ENCODE assay signal across 9 mouse cellular contexts in genomic region chr11:78983539-78983938, GRCm38 (mm10). TPM values are rescaled to one million over a fixed set of nuclear protein-coding genes. Genes with fewer than 3 reads are reported as not detected.
DNase-seq lines count a peak whose midpoint lies in the region; ATAC-seq and TF ChIP-seq lines count a peak whose summit lies in the region.
"Had no signal": no experiment of that assay in that cellular context is flagged by ENCODE, and none has a peak within 500 bp of the region (broad histone marks: within the 10 kb centered on the region; RNA-seq: fewer than 3 reads in every experiment).

No protein-coding gene starts in this region.

- H3K4me3 ChIP-seq in heart, embryonic 12.5 days, result peak overlapping the region; percentile 43
- no peak overlapping the region for H3K4me3 ChIP-seq in midbrain, embryonic 11.5 days (ENCODE audit: low read depth, low read length)
- H3K4me3 ChIP-seq in midbrain, embryonic 13.5 days (replicated peaks), result no peak overlapping the region
- peak overlapping the region; percentile 45 for H3K4me3 ChIP-seq in heart, postnatal 0 days (ENCODE audit: low read depth, low read length)
- H3K4me3 ChIP-seq in small intestine, adult 2 months (ENCODE audit: low read depth, low read length), result peak overlapping the region; percentile 66
- no peak overlapping the region for H3K4me3 ChIP-seq in hindbrain, embryonic 13.5 days
- no peak overlapping the region for H3K4me3 ChIP-seq in forebrain, embryonic 16.5 days (replicated peaks; ENCODE audit: low read length)

- no peak for TF ChIP-seq POLR2A in small intestine, adult 2 months (IDR thresholded peaks at IDR 0.05; ENCODE audit: low read depth, low read length)

- H3K9ac ChIP-seq in heart, embryonic 12.5 days, result peak overlapping the region; percentile 16; the same call in 1 of the 2 replicates
- H3K9ac ChIP-seq in midbrain, embryonic 11.5 days (ENCODE audit: low read length), result no peak overlapping the region
- H3K9ac ChIP-seq in midbrain, embryonic 13.5 days (replicated peaks), result no peak overlapping the region
- peak overlapping the region; percentile 28 for H3K9ac ChIP-seq in heart, postnatal 0 days (replicated peaks; ENCODE audit: low read depth, low read length)
- H3K9ac ChIP-seq in hindbrain, embryonic 13.5 days, result no peak overlapping the region
- no peak overlapping the region for H3K9ac ChIP-seq in forebrain, embryonic 16.5 days (replicated peaks; ENCODE audit: low read depth, low read length)

- no peak for DNase-seq in heart, adult 8-10 months (ENCODE audit: low spot score)
- peak; percentile 45 for DNase-seq in midbrain, embryonic 11.5 days (ENCODE audit: low spot score, missing footprints)
- DNase-seq in heart, postnatal 0 days (ENCODE audit: low spot score), result no peak

- no peaks in the 10 kb centered on the region for H3K27me3 ChIP-seq in heart, embryonic 12.5 days (replicated peaks)
- no peaks in the 10 kb centered on the region for H3K27me3 ChIP-seq in midbrain, embryonic 11.5 days (ENCODE audit: control insufficient read depth, insufficient read depth, low read length)
- no peaks in the 10 kb centered on the region for H3K27me3 ChIP-seq in midbrain, embryonic 13.5 days
- H3K27me3 ChIP-seq in heart, postnatal 0 days (ENCODE audit: control insufficient read depth, insufficient read depth, low read length), result no peaks in the 10 kb centered on the region
- H3K27me3 ChIP-seq in small intestine, adult 2 months (ENCODE audit: control insufficient read depth, insufficient read depth, low read length), result no peaks in the 10 kb centered on the region
- no peaks in the 10 kb centered on the region for H3K27me3 ChIP-seq in hindbrain, embryonic 13.5 days
- H3K27me3 ChIP-seq in forebrain, embryonic 16.5 days (replicated peaks; ENCODE audit: control insufficient read depth, insufficient read depth, low read length), result no peaks in the 10 kb centered on the region
- H3K27me3 ChIP-seq: CH12.LX had no signal

- H3K9me3 ChIP-seq in heart, embryonic 12.5 days (replicated peaks), result no peaks in the 10 kb centered on the region
- H3K9me3 ChIP-seq in midbrain, embryonic 11.5 days (ENCODE audit: control insufficient read depth, low read length), result no peaks in the 10 kb centered on the region
- H3K9me3 ChIP-seq in midbrain, embryonic 13.5 days, result no peaks in the 10 kb centered on the region
- H3K9me3 ChIP-seq in heart, postnatal 0 days (replicated peaks; ENCODE audit: control insufficient read depth, low read length), result no peaks in the 10 kb centered on the region
- H3K9me3 ChIP-seq in hindbrain, embryonic 13.5 days, result no peaks in the 10 kb centered on the region
- H3K9me3 ChIP-seq in forebrain, embryonic 16.5 days (ENCODE audit: control insufficient read depth, low read length), result no peaks in the 10 kb centered on the region

- H3K4me2 ChIP-seq in heart, embryonic 12.5 days, result peak overlapping the region; percentile 51
- no peak overlapping the region for H3K4me2 ChIP-seq in midbrain, embryonic 11.5 days
- no peak overlapping the region for H3K4me2 ChIP-seq in midbrain, embryonic 13.5 days (replicated peaks)
- H3K4me2 ChIP-seq in heart, postnatal 0 days (ENCODE audit: low read depth, low read length), result peak overlapping the region; percentile 61
- H3K4me2 ChIP-seq in hindbrain, embryonic 13.5 days, result no peak overlapping the region
- no peak overlapping the region for H3K4me2 ChIP-seq in forebrain, embryonic 16.5 days (ENCODE audit: low read length)

- no peak overlapping the region for H3K27ac ChIP-seq in heart, embryonic 12.5 days (ENCODE audit: poor library complexity, severe bottlenecking)
- H3K27ac ChIP-seq in midbrain, embryonic 11.5 days (ENCODE audit: low read depth, low read length), result no peak overlapping the region
- H3K27ac ChIP-seq in midbrain, embryonic 13.5 days, result no peak overlapping the region
- H3K27ac ChIP-seq in heart, postnatal 0 days (ENCODE audit: low read depth), result peak overlapping the region; percentile 52; the same call in 1 of the 2 replicates
- peak overlapping the region; percentile 88 for H3K27ac ChIP-seq in small intestine, adult 2 months (ENCODE audit: insufficient read depth, low read depth, low read length)
- no peak overlapping the region for H3K27ac ChIP-seq in hindbrain, embryonic 13.5 days
- no peak overlapping the region for H3K27ac ChIP-seq in forebrain, embryonic 16.5 days (ENCODE audit: low read length)

- no peak for TF ChIP-seq CTCF in heart, postnatal 0 days (IDR thresholded peaks at IDR 0.05; ENCODE audit: low read depth)
- TF ChIP-seq CTCF in small intestine, adult 2 months (IDR thresholded peaks at IDR 0.05; ENCODE audit: extremely low read depth, insufficient read length, insufficient replicate concordance, low read depth, low read length), result no peak

- WGBS in heart, embryonic 12.5 days, result 76% methylated on average over 7 of the region's 7 CpGs
- 82% methylated on average over 7 of the region's 7 CpGs for WGBS in midbrain, embryonic 11.5 days
- WGBS in midbrain, embryonic 13.5 days, result 80% methylated on average over 7 of the region's 7 CpGs
- WGBS in heart, postnatal 0 days, result 65% methylated on average over 7 of the region's 7 CpGs
- WGBS in small intestine, adult 2 months, result 17% methylated on average over 7 of the region's 7 CpGs
- 83% methylated on average over 7 of the region's 7 CpGs for WGBS in hindbrain, embryonic 13.5 days
- WGBS in forebrain, embryonic 16.5 days, result 82% methylated on average over 7 of the region's 7 CpGs

- no peaks in the 10 kb centered on the region for H3K36me3 ChIP-seq in heart, embryonic 12.5 days
- no peaks in the 10 kb centered on the region for H3K36me3 ChIP-seq in midbrain, embryonic 11.5 days (ENCODE audit: control insufficient read depth, insufficient read depth, low read length)
- no peaks in the 10 kb centered on the region for H3K36me3 ChIP-seq in midbrain, embryonic 13.5 days
- H3K36me3 ChIP-seq in heart, postnatal 0 days (replicated peaks; ENCODE audit: control insufficient read depth, insufficient read depth, low read length), result no peaks in the 10 kb centered on the region
- peaks cover under 1% of the 10 kb centered on the region; the same call in 1 of the 2 replicates for H3K36me3 ChIP-seq in small intestine, adult 2 months (ENCODE audit: control insufficient read depth, insufficient read depth, low read length)
- H3K36me3 ChIP-seq in hindbrain, embryonic 13.5 days, result no peaks in the 10 kb centered on the region
- H3K36me3 ChIP-seq in forebrain, embryonic 16.5 days (ENCODE audit: control insufficient read depth, insufficient read depth), result no peaks in the 10 kb centered on the region

- no peak for ATAC-seq in heart, embryonic 12.5 days (ENCODE audit: insufficient number of reproducible peaks, low FRiP score)
- no peak for ATAC-seq in midbrain, embryonic 11.5 days (ENCODE audit: low FRiP score)
- ATAC-seq in midbrain, embryonic 13.5 days, result no peak
- ATAC-seq in heart, postnatal 0 days (ENCODE audit: insufficient read depth, low read depth), result no peak
- no peak for ATAC-seq in hindbrain, embryonic 13.5 days (ENCODE audit: low FRiP score)
- ATAC-seq in forebrain, embryonic 16.5 days, result no peak

- 0 out of 2 replicates have a peak, but pooled peaks cover 6% of the 10 kb centered on the region for H3K4me1 ChIP-seq in heart, embryonic 12.5 days (replicated peaks)
- H3K4me1 ChIP-seq in midbrain, embryonic 11.5 days (ENCODE audit: control insufficient read depth, insufficient read depth, low read length), result no peaks in the 10 kb centered on the region
- no peaks in the 10 kb centered on the region for H3K4me1 ChIP-seq in midbrain, embryonic 13.5 days (replicated peaks)
- no peaks in the 10 kb centered on the region; the same call in 1 of the 2 replicates for H3K4me1 ChIP-seq in heart, postnatal 0 days (ENCODE audit: control insufficient read depth, insufficient read depth)
- H3K4me1 ChIP-seq in small intestine, adult 2 months (ENCODE audit: control insufficient read depth, insufficient read depth, insufficient read length, low read length), result peaks cover 20% of the 10 kb centered on the region
- H3K4me1 ChIP-seq in hindbrain, embryonic 13.5 days (replicated peaks), result no peaks in the 10 kb centered on the region
- H3K4me1 ChIP-seq in forebrain, embryonic 16.5 days (replicated peaks; ENCODE audit: control insufficient read depth, insufficient read depth, low read length), result no peaks in the 10 kb centered on the region

- no peak for TF ChIP-seq EP300 in heart, postnatal 0 days (IDR thresholded peaks at IDR 0.05; ENCODE audit: low read depth)

RNA-seq across cellular contexts. Expression of gene Lgals9, which starts 1.2 kb away (rescaled TPM):
- polyA plus RNA-seq in heart, embryonic 12.5 days (2016; fragmentation: Nextera tagmentation; extraction: Ambion mirVana), result 53.7 and 53.8 TPM in 2 replicates
- 10 to 100 TPM; 15.9 to 19.3 (median 17.1) TPM for total RNA-seq in heart, adult 8-10 months (2022)
- polyA plus RNA-seq in midbrain, embryonic 11.5 days (2014; fragmentation: Nextera tagmentation; extraction: Ambion mirVana), result 5.4 and 6.7 TPM in 2 replicates
- 4.2 and 4.7 TPM in 2 replicates for polyA plus RNA-seq in midbrain, embryonic 13.5 days (2015; fragmentation: Nextera tagmentation; extraction: Ambion mirVana)
- total RNA-seq in heart, postnatal 0 days (2014; rRNA removed; ENCODE audit: low replicate concordance), result 125 and 155 TPM in 2 replicates
- polyA plus RNA-seq in heart, postnatal 0 days (2015; fragmentation: Nextera tagmentation; extraction: Ambion mirVana), result 63.0 and 76.9 TPM in 2 replicates
- polyA plus RNA-seq in small intestine, adult 2 months (2012; rRNA removed), result 263 and 686 TPM in 2 replicates
- 10.6 and 12.3 TPM in 2 replicates for polyA plus RNA-seq in hindbrain, embryonic 13.5 days (2015; fragmentation: Nextera tagmentation; extraction: Ambion mirVana)
- polyA plus RNA-seq in forebrain, embryonic 16.5 days (2015; fragmentation: Nextera tagmentation; extraction: Ambion mirVana), result 6.8 and 8.3 TPM in 2 replicates

Comparison
In these comparisons a context has a peak if more than half of its experiments do, and no peak if none do; other contexts are left out.
1. H3K27ac ChIP-seq: peak in heart, postnatal 0 days (single experiment) and small intestine, adult 2 months (single experiment); none in heart, embryonic 12.5 days (single experiment), midbrain, embryonic 11.5 days (single experiment), midbrain, embryonic 13.5 days (single experiment), hindbrain, embryonic 13.5 days (single experiment) and forebrain, embryonic 16.5 days (single experiment).
2. H3K4me2 ChIP-seq: peak in heart, embryonic 12.5 days (single experiment) and heart, postnatal 0 days (single experiment); none in midbrain, embryonic 11.5 days (single experiment), midbrain, embryonic 13.5 days (single experiment), hindbrain, embryonic 13.5 days (single experiment) and forebrain, embryonic 16.5 days (single experiment).
3. H3K4me3 ChIP-seq: peak in heart, embryonic 12.5 days (single experiment), heart, postnatal 0 days (single experiment) and small intestine, adult 2 months (single experiment); none in midbrain, embryonic 11.5 days (single experiment), midbrain, embryonic 13.5 days (single experiment), hindbrain, embryonic 13.5 days (single experiment) and forebrain, embryonic 16.5 days (single experiment).
4. H3K9ac ChIP-seq: peak in heart, embryonic 12.5 days (single experiment) and heart, postnatal 0 days (single experiment); none in midbrain, embryonic 11.5 days (single experiment), midbrain, embryonic 13.5 days (single experiment), hindbrain, embryonic 13.5 days (single experiment) and forebrain, embryonic 16.5 days (single experiment).